Mouse (Mus musculus) brain, embryonic 14.5 days (tissue): Measurements from ENCODE around the gene Neurl1b.

Experiments used
- CTCF ChIP-seq: fragments of 200-500 bp; IDR thresholded peaks from 2 replicates; pipeline ENCODE4 v1.5.1; 2012; ENCODE audit warnings: inconsistent platforms, mild to moderate bottlenecking, moderate library complexity, borderline replicate concordance; ENCODE audit not compliant: insufficient read depth, insufficient read length; ENCODE audit errors: extremely low read depth
- POLR2A ChIP-seq: fragments of 200-500 bp; IDR thresholded peaks from 2 replicates; pipeline ENCODE4 v1.6.1; 2012; ENCODE audit warnings: mild to moderate bottlenecking, inconsistent platforms, borderline replicate concordance; ENCODE audit not compliant: poor library complexity, insufficient read depth, insufficient read length, severe bottlenecking; ENCODE audit errors: extremely low read depth

GRCm38 (mm10) chr17:26376416-26376815 lies 38.2 kb upstream of the Neurl1b start:
- no peak for TF ChIP-seq CTCF
- TF ChIP-seq POLR2A = no peak
